Mouse (Mus musculus): ENCODE measurements around the gene Olfr39.
"Not testable (repeated sequence)": the region's sequence is repeated elsewhere in the genome, so short reads cannot be mapped to it uniquely, and the experiment has no call there.

Gene Olfr39

DNA sequence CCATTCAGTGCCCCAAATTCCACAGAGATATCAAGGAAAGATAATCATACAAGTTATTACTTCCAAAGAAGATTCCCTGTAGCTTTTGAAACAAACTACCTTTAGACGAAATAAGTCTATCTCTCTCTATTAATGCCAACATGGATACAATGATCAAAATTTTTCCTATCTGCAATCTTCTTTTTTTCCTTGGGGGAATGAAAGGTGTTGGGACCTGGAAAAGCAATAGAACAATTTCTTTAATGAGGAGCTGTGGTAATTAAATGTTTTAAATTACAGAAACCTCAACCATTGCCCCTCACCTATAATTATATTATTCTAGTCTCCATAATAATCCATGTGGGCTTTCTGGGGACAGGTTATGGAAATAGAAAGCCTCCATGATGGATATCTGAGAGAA, at the start of gene Olfr39:
Olfr39 (plus strand) TSS at position 301 of the 400 bp plus-strand sequence.
- DNase-seq (ENCODE audit: low read depth), result no peak

DNA sequence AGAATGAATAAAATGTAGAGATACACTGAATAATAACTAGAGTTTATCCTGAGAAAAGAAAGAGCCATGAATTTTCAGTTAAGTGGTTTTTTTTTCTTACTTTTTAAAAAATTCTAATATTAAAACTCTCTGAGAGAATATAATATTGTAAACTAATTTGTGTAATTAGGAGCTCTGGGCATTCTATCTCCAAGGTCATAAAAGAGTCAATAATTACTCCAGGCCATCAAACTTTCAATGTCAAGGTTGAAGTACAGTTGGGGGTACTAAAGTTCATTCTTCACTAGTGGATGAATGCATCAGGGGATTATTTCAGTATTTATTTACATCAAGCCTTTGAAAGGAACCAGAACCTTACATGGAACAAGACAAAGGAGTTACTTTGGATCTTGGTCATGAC, 45.3 kb upstream of the Olfr39 start, which contains the start of gene Olfr872:
Olfr872 (plus strand) TSS at position 301 of the 400 bp plus-strand sequence.
- DNase-seq (ENCODE audit: low read depth), result no peak

DNA sequence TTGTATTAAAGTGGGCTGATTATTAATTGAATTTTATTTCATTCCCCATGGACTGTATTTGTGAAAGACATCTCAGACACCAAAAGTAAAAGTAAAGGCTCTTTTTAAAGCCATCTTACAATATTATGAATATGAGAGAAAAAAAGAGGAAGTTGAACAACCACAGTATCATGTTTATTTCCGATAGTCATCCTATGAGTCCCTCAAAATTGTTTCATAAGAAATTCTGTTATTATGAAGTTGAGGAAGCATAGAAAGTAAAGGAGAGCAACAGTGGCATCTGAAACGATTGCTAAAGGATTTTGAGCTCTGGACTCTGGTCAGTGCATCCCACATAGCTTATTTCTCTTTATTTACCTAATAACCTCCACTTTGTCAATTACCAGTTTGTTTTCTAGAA, 44.8 kb upstream of the Olfr39 start:
- no peak for DNase-seq (ENCODE audit: low read depth)

DNA sequence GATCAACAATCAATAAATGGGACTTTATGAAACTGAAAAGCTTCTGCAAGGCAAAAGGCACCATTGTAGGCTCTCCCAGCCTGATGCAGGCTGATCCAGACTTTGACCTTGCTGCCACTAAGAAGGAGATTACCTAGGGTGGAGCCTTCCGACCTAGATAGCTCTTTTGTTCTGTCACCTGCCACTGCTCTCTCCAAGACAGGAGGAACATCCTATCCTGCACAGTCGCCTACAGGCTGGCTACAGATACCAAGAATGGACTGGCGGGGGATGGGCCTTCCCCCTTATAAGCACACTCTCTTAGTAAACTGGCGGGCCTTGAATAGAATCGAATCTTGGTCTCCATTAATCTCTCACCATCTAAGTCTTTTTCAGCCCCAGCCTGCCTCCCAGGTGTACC, 13.4 kb downstream of the Olfr39 start:
- DNase-seq (ENCODE audit: low read depth), result not testable (repeated sequence)

DNA sequence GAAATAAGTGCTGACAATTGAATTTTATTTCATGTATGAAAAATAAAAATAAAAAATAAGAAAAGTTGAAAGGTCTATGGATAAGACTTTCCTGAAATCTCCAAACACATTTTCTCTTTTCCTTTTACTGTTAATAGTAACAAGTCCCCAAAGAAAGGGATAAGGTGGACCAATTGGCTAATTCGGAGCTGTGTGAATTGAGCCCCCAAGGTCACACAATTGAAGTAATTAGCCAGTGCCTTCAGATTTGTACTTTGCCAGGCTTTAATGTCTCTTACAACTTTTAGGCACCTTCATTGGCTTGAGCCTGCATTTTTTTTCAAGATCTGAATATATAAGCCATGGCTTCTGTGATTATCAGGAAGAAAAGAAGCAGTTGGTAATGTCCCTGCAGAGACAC, 16.1 kb downstream of the Olfr39 start, which contains the start of gene Olfr873:
Olfr873 (plus strand) TSS at position 301 of the 400 bp plus-strand sequence.
- DNase-seq (ENCODE audit: low read depth), result no peak

DNA sequence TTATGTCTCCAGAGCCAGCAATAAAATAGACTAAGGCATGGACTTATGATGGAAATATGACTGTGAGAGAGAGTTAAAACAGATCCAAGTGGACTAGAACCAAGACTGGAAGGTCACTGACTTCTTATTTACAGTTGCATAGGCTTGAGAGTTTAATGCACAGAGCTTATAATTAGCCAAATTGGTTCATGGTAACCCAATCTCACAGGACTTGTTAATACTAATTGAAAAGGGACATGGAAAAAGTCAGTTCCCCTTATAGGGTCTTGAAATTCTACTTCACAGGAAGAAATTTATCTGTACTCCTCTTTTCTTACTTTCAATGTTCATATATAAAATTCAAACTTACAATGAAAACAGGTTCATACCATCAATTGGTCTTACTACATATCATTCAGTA, 53.8 kb downstream of the Olfr39 start, which contains the start of gene Olfr18:
Olfr18 (minus strand) TSS at position 101 of the 400 bp plus-strand sequence.
- no peak for DNase-seq (ENCODE audit: low read depth)

Data from c-Kit-positive CD71-negative TER-119-negative erythroid progenitor cells, embryonic 14.5 days (primary cell).